Mouse (Mus musculus): ENCODE results near the gene Rit1. TPM values are rescaled to one million over a fixed set of nuclear protein-coding genes. Genes with fewer than 3 reads are reported as not detected.
"Not testable (repeated sequence)": the region's sequence is repeated elsewhere in the genome, so short reads cannot be mapped to it uniquely, and the experiment has no call there.

Gene Rit1
- polyA plus RNA-seq, 1 experiment from 2014 or later: 65.7 TPM

- Histone ChIP-seq H3K27ac (no peak overlapping the region), H3K4me1 (no peaks in the 10 kb centered on the region), H3K27me3 (no peaks in the 10 kb centered on the region), H3K4me3 (no peak overlapping the region), H3K9me3 (peaks cover 10% of the 10 kb centered on the region; the same call in 1 of the 2 replicates), H3K4me2 (no peak overlapping the region), H3K9ac (no peak overlapping the region), H3K36me3 (peaks cover 38% of the 10 kb centered on the region)
- no peak for ATAC-seq (ENCODE audit: insufficient number of reproducible peaks, low FRiP score, low TSS enrichment, low read depth)
- 89% methylated on average over 15 of the region's 15 CpGs for WGBS
Observed at GRCm38 (mm10) chr3:88746139-88746870, 29.7 kb downstream of the Rit1 start.

- Histone ChIP-seq H3K4me2 (no peak overlapping the region), H3K27ac (no peak overlapping the region), H3K9me3 (peaks cover 10% of the 10 kb centered on the region; the same call in 1 of the 2 replicates), H3K4me1 (no peaks in the 10 kb centered on the region), H3K36me3 (peaks cover 38% of the 10 kb centered on the region), H3K27me3 (no peaks in the 10 kb centered on the region), H3K4me3 (no peak overlapping the region), H3K9ac (no peak overlapping the region)
- WGBS: 86% methylated on average over 4 of the region's 4 CpGs
- no peak for ATAC-seq (ENCODE audit: insufficient number of reproducible peaks, low FRiP score, low TSS enrichment, low read depth)
Observed at GRCm38 (mm10) chr3:88746871-88747231, 30.2 kb downstream of the Rit1 start.

- Histone ChIP-seq H3K27me3 (no peaks in the 10 kb centered on the region), H3K4me3 (no peak overlapping the region), H3K36me3 (peaks cover 8% of the 10 kb centered on the region), H3K27ac (no peak overlapping the region), H3K4me1 (peaks cover 3% of the 10 kb centered on the region), H3K4me2 (no peak overlapping the region), H3K9ac (no peak overlapping the region), H3K9me3 (no peaks in the 10 kb centered on the region)
- ATAC-seq (ENCODE audit: insufficient number of reproducible peaks, low FRiP score, low TSS enrichment, low read depth): no peak
- WGBS: 78% methylated on average over 4 of the region's 4 CpGs
Observed at GRCm38 (mm10) chr3:88754283-88754682, 37.6 kb downstream of the Rit1 start.

- H3K9ac ChIP-seq: no peak overlapping the region
- ATAC-seq (ENCODE audit: insufficient number of reproducible peaks, low FRiP score, low TSS enrichment, low read depth): no peak
- H3K36me3 ChIP-seq: peaks cover 5% of the 10 kb centered on the region; the same call in 1 of the 2 replicates
Observed at GRCm38 (mm10) chr3:88755541-88755940, 38.9 kb downstream of the Rit1 start.

GRCm38 (mm10) chr3:88756276-88756675 lies 39.6 kb downstream of the Rit1 start:
- no peak overlapping the region for H3K4me2 ChIP-seq
- H3K9ac ChIP-seq: no peak overlapping the region
- ATAC-seq (ENCODE audit: insufficient number of reproducible peaks, low FRiP score, low TSS enrichment, low read depth): no peak
- 41% methylated on average over 4 of the region's 4 CpGs for WGBS
- H3K9me3 ChIP-seq: no peaks in the 10 kb centered on the region
- H3K36me3 ChIP-seq: peaks cover 12% of the 10 kb centered on the region; the same call in 1 of the 2 replicates
- no peaks in the 10 kb centered on the region for H3K27me3 ChIP-seq
- peaks cover 3% of the 10 kb centered on the region for H3K4me1 ChIP-seq
- H3K4me3 ChIP-seq: no peak overlapping the region
- H3K27ac ChIP-seq: no peak overlapping the region

More at GRCm38 (mm10) chr3:88755541-88755940, 38.9 kb downstream of the Rit1 start:
- Histone ChIP-seq H3K4me3 (no peak overlapping the region), H3K4me1 (peaks cover 3% of the 10 kb centered on the region), H3K27me3 (no peaks in the 10 kb centered on the region), H3K27ac (no peak overlapping the region), H3K4me2 (no peak overlapping the region), H3K9me3 (no peaks in the 10 kb centered on the region)
- WGBS: 43% methylated on average over 3 of the region's 3 CpGs

GRCm38 (mm10) chr3:88758045-88758500 lies 41.4 kb downstream of the Rit1 start:
- peaks cover 3% of the 10 kb centered on the region for H3K4me1 ChIP-seq

GRCm38 (mm10) chr3:88761619-88762018 lies 45.0 kb downstream of the Rit1 start:
- Histone ChIP-seq H3K4me1 (peaks cover 3% of the 10 kb centered on the region), H3K4me3 (no peak overlapping the region), H3K36me3 (peaks cover 16% of the 10 kb centered on the region; the same call in 1 of the 2 replicates), H3K4me2 (no peak overlapping the region), H3K9ac (no peak overlapping the region), H3K27me3 (no peaks in the 10 kb centered on the region), H3K9me3 (no peaks in the 10 kb centered on the region), H3K27ac (no peak overlapping the region)
- ATAC-seq (ENCODE audit: insufficient number of reproducible peaks, low FRiP score, low TSS enrichment, low read depth): no peak
- WGBS: 94% methylated on average over 19 of the region's 19 CpGs

More at GRCm38 (mm10) chr3:88758045-88758500, 41.4 kb downstream of the Rit1 start:
- ATAC-seq (ENCODE audit: insufficient number of reproducible peaks, low FRiP score, low TSS enrichment, low read depth): peak; percentile 31; the same call in 1 of the 2 replicates
- H3K4me2 ChIP-seq: no peak overlapping the region
- peak overlapping the region; percentile 60 for H3K27ac ChIP-seq
- WGBS: 23% methylated on average over 5 of the region's 5 CpGs
- H3K36me3 ChIP-seq: peaks cover 21% of the 10 kb centered on the region; the same call in 1 of the 2 replicates
- no peaks in the 10 kb centered on the region for H3K9me3 ChIP-seq
- H3K4me3 ChIP-seq: no peak overlapping the region
- no peak overlapping the region for H3K9ac ChIP-seq
- no peaks in the 10 kb centered on the region for H3K27me3 ChIP-seq

- Histone ChIP-seq H3K4me3 (no peak overlapping the region), H3K36me3 (peaks cover 16% of the 10 kb centered on the region; the same call in 1 of the 2 replicates), H3K4me2 (no peak overlapping the region), H3K27ac (no peak overlapping the region), H3K9me3 (no peaks in the 10 kb centered on the region), H3K9ac (no peak overlapping the region), H3K4me1 (peaks cover 3% of the 10 kb centered on the region), H3K27me3 (no peaks in the 10 kb centered on the region)
- no peak for ATAC-seq (ENCODE audit: insufficient number of reproducible peaks, low FRiP score, low TSS enrichment, low read depth)
- WGBS: 68% methylated on average over 6 of the region's 6 CpGs
Observed at GRCm38 (mm10) chr3:88762401-88762831, 45.8 kb downstream of the Rit1 start.

- ATAC-seq (ENCODE audit: insufficient number of reproducible peaks, low FRiP score, low TSS enrichment, low read depth): peak; percentile 59
- not testable (repeated sequence) for H3K36me3 ChIP-seq, H3K27me3 ChIP-seq, H3K4me1 ChIP-seq, H3K9ac ChIP-seq, H3K9me3 ChIP-seq
- peak overlapping the region; percentile 72 for H3K27ac ChIP-seq
- peak overlapping the region; percentile 32 for H3K4me3 ChIP-seq
- H3K4me2 ChIP-seq: peak overlapping the region; percentile 54
- WGBS: under 1% methylated on average over 23 of the region's 28 CpGs
Observed at GRCm38 (mm10) chr3:88771189-88771940, 54.7 kb downstream of the Rit1 start.

- not testable (repeated sequence) for ATAC-seq (ENCODE audit: insufficient number of reproducible peaks, low FRiP score, low TSS enrichment, low read depth); H3K4me1 ChIP-seq; H3K9ac ChIP-seq; H3K9me3 ChIP-seq; H3K36me3 ChIP-seq; H3K27me3 ChIP-seq
- Histone ChIP-seq H3K27ac (peak overlapping the region; percentile 72), H3K4me3 (peak overlapping the region; percentile 32), H3K4me2 (peak overlapping the region; percentile 54)
- WGBS: 6% methylated on average over 3 of the region's 6 CpGs
Observed at GRCm38 (mm10) chr3:88771941-88772280, 55.3 kb downstream of the Rit1 start.

- peak; percentile 70 for ATAC-seq (ENCODE audit: insufficient number of reproducible peaks, low FRiP score, low TSS enrichment, low read depth)
- not testable (repeated sequence) for H3K4me1 ChIP-seq, H3K27ac ChIP-seq, H3K36me3 ChIP-seq, H3K9me3 ChIP-seq, H3K27me3 ChIP-seq, H3K9ac ChIP-seq
- H3K4me2 ChIP-seq: peak overlapping the region; percentile 25
- peak overlapping the region; percentile 19; the same call in 1 of the 2 replicates for H3K4me3 ChIP-seq
- under 1% methylated on average over 19 of the region's 19 CpGs for WGBS
Observed at GRCm38 (mm10) chr3:88772399-88772798, 55.8 kb downstream of the Rit1 start.

- H3K4me3 ChIP-seq; H3K4me1 ChIP-seq; H3K4me2 ChIP-seq; H3K36me3 ChIP-seq; H3K27me3 ChIP-seq; H3K9me3 ChIP-seq; H3K27ac ChIP-seq; H3K9ac ChIP-seq; ATAC-seq (ENCODE audit: insufficient number of reproducible peaks, low FRiP score, low TSS enrichment, low read depth): not testable (repeated sequence)
- WGBS: 75% methylated on average over 6 of the region's 6 CpGs
Observed at GRCm38 (mm10) chr3:88773163-88773562, 56.5 kb downstream of the Rit1 start.

Measured in limb, embryonic 15.5 days (tissue).